Mouse (Mus musculus): ENCODE data around the gene Rab35. TPM values are rescaled to one million over a fixed set of nuclear protein-coding genes. Genes with fewer than 3 reads are reported as not detected.

The Rab35 gene
- 79.3 TPM for polyA plus RNA-seq (2015; fragmentation: Illumina TruSeq; extraction: RNeasy Lipid Tissue Mini Kit (QIAGEN cat#74804); ENCODE audit: low read depth, low replicate concordance)

DNA sequence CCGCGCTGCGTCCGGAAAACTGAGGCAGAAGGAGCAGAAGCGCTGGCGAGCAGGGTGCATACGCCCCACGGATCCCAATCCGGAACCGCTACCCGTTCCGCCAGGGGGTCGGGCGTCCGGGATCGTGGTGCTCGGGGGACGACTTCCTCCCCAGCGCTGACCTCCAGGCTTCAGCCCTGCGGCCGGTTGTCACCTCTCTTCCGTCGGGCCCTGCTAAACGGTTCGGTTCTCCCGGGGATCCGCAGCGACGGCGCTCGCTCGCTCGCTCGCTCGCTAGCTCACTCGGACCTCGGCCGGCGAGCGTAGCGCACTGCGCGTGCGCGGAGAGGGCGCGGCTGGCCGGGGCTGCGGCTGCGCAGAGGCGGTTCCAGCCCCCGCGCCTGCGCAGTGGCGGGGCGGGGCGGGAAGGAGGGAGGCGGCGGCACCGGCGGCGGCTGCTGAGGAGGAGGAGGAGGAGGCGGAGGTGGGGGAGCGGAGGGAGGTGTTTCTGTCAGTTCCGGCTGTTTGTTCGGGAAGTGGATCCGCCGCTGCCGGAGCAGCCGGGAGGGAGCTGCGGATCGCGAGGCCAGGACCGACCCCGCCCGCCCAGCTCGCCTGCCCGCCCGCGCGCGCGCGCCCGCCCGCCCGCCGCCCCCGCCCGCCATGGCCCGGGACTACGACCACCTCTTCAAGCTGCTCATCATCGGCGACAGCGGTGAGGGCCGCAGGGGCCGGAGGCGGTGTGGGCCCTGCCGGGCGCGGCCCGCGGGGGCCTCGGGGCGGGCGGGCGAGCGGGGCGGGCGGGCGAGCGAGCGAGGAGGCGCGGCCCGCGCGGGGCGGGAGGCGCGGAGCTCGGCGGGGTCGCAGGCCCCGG is at the start of gene Rab35:
Rab35 (plus strand) TSS at position 404 of the 853 bp plus-strand sequence.

Other genes starting within 250 kb of the Rab35 start
- gene Msi1, start 202.3 kb upstream of the Rab35 start, polyA plus RNA-seq (2015; fragmentation: Illumina TruSeq; extraction: RNeasy Lipid Tissue Mini Kit (QIAGEN cat#74804); ENCODE audit: low read depth, low replicate concordance) = 24.3 TPM
- not detected for gene Pla2g1b, start 165.6 kb upstream of the Rab35 start, polyA plus RNA-seq (2015; fragmentation: Illumina TruSeq; extraction: RNeasy Lipid Tissue Mini Kit (QIAGEN cat#74804); ENCODE audit: low read depth, low replicate concordance)
- gene Sirt4, start 147.2 kb upstream of the Rab35 start, polyA plus RNA-seq (2015; fragmentation: Illumina TruSeq; extraction: RNeasy Lipid Tissue Mini Kit (QIAGEN cat#74804); ENCODE audit: low read depth, low replicate concordance) = 44.3 TPM
- gene Pxn, start 125.2 kb upstream of the Rab35 start, polyA plus RNA-seq (2015; fragmentation: Illumina TruSeq; extraction: RNeasy Lipid Tissue Mini Kit (QIAGEN cat#74804); ENCODE audit: low read depth, low replicate concordance) = 21.8 TPM
- 477 TPM for gene Rplp0, start 72.4 kb upstream of the Rab35 start, polyA plus RNA-seq (2015; fragmentation: Illumina TruSeq; extraction: RNeasy Lipid Tissue Mini Kit (QIAGEN cat#74804); ENCODE audit: low read depth, low replicate concordance)
- gene Gcn1l1, start 66.7 kb upstream of the Rab35 start, polyA plus RNA-seq (2015; fragmentation: Illumina TruSeq; extraction: RNeasy Lipid Tissue Mini Kit (QIAGEN cat#74804); ENCODE audit: low read depth, low replicate concordance) = 24.1 TPM
- gene Bicdl1, start 99.7 kb downstream of the Rab35 start, polyA plus RNA-seq (2015; fragmentation: Illumina TruSeq; extraction: RNeasy Lipid Tissue Mini Kit (QIAGEN cat#74804); ENCODE audit: low read depth, low replicate concordance) = 109 TPM
- 55.9 TPM for gene Cit, start 213.4 kb downstream of the Rab35 start, polyA plus RNA-seq (2015; fragmentation: Illumina TruSeq; extraction: RNeasy Lipid Tissue Mini Kit (QIAGEN cat#74804); ENCODE audit: low read depth, low replicate concordance)